Mouse (Mus musculus) G1E-ER4 (cell line): ENCODE results near the gene Ice1. TPM values are rescaled to one million over a fixed set of nuclear protein-coding genes. Genes with fewer than 3 reads are reported as not detected.

Experiments
- GATA1 ChIP-seq: IDR thresholded peaks from one replicate; pipeline ENCODE4 v1.8.0; 2012; ENCODE audit warnings: low read length, inconsistent platforms
- polyA plus RNA-seq: library from polyadenylated mRNA; stranded (reverse); fragments of >175 nt; gene quantifications from 2 replicates; pipeline ENCODE4 v1.2.3, GENCODE M21; 2012

Ice1 gene
- polyA plus RNA-seq, 1 experiment: 9.2 TPM

- no peak for TF ChIP-seq GATA1
These were observed 12.6 kb upstream of the Ice1 start for GRCm38 (mm10) chr13:70650011-70650436.

DNA sequence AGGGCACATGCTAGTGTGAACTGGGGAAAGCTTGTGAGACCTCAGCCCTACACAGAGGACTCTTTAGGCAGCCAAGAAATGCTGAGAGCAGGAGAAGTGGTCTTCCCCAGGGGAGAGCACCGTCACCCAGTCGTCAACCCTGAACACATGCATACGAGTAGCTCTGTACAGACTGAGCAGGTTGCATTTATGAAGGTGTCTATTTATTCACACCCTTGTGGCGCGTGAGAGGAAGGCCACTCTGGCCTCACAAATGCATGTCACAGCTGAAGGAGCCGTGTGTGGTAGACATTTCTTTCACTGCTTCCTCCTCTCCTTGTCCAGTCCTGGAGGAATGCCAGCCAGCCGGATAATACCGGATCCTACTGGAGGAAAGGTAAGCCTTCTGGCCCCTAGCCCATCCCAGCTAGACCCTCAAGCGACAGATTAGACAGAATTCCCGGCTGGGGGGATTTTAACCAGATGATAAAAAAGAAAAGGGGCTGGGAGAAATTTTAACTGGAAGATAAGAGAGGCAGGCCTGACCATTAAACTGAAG, 8.6 kb upstream of the Ice1 start:
- no peak for TF ChIP-seq GATA1

- TF ChIP-seq GATA1: no peak
These were observed 6.6 kb upstream of the Ice1 start for GRCm38 (mm10) chr13:70644083-70644462.

DNA sequence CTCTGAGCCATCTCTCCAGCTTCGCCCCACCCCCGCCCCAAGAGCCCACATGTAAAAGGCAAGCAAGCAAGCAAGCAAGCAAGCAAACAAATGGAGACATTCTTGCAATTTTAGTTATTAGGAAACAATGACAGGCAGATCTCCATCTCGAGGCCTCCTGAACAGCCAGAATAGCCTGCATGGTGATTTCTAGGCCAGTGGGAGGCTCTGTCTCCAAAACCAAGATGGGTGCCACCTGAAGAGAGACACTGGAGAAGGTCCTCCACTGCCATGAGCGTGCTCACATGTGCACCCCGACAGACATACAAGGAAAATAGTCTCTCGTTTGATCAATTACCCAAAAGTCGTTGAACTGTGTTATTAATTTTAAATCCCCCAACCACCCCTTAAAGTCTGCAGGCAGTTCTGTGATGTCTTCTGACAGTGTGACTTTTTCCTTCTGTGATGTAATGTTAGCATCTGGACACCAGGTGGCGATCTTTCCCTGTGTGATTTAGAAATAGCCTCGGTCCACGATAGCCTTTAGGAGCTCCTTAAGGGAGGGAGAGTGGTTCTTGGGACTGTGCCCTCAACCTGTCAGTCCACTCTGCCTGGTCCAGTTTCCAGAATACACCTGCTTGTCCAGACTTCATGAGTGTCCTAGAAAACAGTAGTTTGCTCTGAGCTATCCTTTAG, 6.1 kb upstream of the Ice1 start:
- TF ChIP-seq GATA1: no peak

GRCm38 (mm10) chr13:70641941-70642340, 4.5 kb upstream of the Ice1 start:
- TF ChIP-seq GATA1: no peak

GRCm38 (mm10) chr13:70641381-70641780, 3.9 kb upstream of the Ice1 start:
- no peak for TF ChIP-seq GATA1

DNA sequence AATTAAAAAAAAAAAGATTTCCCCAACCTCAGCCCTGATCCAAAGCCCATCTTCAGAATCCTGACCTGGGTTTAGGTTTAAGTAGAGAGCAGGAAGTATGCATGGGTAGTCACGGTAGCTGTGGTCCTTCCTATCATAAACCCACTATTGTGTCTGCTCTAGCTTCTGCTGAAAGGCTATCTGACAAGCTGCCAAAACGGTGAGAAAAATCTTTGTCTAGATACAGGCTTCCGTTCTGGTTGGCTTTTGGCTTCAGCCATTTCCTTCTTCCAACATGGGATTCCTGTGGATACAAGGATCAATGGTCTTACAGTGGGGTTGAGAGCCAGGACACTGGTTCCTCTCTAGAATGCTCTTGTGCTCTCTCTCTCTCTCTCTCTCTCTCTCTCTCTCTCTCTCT, 2.2 kb upstream of the Ice1 start:
- no peak for TF ChIP-seq GATA1

- no peak for TF ChIP-seq GATA1
These were observed 343 bp upstream of the Ice1 start for GRCm38 (mm10) chr13:70637662-70638291.

- no peak for TF ChIP-seq GATA1
These were observed 728 bp downstream of the Ice1 start for GRCm38 (mm10) chr13:70636706-70637105.

DNA sequence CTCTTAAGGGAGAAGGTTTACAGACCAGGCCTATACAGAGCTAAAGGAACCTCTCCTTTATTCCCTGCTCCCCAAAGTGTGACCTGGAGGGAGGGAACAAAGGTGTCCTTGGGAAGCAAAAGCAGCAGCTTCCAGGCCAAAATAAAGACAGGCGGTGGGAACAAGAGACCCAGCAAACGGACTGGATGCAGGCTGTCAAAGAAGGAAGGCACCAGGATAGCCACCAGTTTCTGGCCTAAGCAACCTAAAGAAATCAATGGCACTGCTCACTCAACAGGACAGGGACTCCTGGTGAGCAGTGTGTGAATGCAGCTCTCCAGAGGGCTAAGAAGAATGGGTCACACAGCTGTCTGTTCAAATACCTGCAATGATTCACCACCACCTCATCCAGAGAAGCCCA, 1.8 kb downstream of the Ice1 start:
- no peak for TF ChIP-seq GATA1

GRCm38 (mm10) chr13:70626416-70626815, 11.0 kb downstream of the Ice1 start:
- TF ChIP-seq GATA1: no peak

GRCm38 (mm10) chr13:70625665-70626064, 11.8 kb downstream of the Ice1 start:
- TF ChIP-seq GATA1: no peak

DNA sequence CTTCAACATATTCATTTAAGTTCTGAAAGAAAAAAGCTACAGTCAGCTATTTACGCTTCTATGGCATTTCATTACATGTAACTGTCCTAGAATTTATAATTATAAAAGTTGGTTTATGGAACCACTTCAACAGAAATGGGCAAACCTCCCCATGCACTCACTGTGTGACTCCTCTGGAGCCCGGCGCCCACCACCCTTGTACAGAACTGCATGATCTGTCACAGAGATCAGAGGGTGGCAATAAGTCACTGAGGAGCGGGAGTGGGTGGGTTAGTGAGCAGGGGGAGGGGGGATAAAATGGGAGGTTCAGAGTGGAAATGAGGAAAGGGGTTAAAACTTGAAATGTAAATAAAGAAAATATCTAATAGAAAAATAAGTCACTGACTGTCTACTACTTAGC, 13.0 kb downstream of the Ice1 start:
- TF ChIP-seq GATA1: no peak

DNA sequence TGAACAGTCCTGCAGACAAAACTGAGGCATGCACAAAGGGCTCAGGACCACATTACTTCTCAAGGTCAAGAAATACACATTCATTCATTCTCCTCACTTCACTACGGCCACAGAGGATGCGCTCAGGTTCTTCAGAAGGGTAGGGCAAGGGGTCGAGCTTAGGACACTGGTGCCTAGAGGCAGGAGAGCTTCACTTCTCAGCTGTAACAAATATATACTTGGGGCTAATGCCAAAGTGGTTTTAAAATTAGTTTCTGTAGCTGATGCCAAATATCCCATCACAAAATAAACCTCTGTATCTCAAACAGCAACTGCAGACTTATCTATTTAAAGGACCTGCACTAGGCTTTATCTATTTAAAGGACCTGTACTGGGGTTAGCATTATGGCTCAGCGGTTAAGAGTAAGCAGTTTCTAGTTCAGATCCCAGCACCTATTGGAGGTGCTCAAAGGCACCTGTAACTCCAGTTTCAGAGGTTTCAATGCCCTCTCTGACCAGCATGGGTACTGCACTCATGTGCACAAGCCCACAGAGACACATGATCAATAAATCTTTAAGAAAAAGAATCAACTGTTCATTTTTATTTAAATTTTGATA, 14.9 kb downstream of the Ice1 start:
- TF ChIP-seq GATA1: no peak

DNA sequence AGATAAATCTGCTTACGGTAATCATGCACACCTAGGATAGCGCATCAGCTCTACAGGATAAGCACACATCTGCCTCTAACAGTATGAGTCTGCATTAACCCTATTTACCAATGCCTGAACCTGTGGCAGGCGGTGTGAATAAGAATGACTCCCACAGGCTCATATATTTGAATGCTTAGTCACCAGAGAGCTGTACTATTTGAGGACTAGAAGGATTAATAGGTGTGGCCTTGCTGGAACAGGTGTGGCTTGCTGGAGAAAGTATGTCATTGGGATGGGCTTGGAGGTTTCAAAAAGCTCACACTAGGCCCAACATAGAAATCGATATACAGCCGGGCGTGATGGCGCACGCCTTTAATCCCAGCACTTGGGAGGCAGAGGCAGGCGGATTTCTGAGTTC, 15.9 kb downstream of the Ice1 start:
- TF ChIP-seq GATA1: no peak

DNA sequence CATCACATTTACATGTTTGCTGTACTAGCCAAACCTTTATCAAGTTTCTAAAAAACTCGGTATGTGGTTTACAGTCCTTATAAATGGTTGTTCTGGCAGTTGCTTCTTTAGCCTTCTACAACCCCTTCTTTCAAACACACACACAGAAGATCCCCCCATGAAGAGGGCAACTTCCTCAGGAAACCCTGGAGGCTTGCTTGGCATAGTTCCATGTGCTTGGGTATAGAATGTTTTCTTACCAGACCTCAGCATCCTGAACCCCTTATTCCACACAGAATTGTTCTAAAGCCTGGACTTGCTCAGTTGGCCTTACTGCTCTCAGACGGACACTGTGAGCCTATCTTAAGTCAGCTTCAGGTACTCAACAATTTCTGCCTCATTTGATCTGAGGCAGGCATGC, 24.6 kb downstream of the Ice1 start:
- TF ChIP-seq GATA1: no peak
